ENCODE assay signal across 28 mouse cellular contexts in the genomic region with DNA sequence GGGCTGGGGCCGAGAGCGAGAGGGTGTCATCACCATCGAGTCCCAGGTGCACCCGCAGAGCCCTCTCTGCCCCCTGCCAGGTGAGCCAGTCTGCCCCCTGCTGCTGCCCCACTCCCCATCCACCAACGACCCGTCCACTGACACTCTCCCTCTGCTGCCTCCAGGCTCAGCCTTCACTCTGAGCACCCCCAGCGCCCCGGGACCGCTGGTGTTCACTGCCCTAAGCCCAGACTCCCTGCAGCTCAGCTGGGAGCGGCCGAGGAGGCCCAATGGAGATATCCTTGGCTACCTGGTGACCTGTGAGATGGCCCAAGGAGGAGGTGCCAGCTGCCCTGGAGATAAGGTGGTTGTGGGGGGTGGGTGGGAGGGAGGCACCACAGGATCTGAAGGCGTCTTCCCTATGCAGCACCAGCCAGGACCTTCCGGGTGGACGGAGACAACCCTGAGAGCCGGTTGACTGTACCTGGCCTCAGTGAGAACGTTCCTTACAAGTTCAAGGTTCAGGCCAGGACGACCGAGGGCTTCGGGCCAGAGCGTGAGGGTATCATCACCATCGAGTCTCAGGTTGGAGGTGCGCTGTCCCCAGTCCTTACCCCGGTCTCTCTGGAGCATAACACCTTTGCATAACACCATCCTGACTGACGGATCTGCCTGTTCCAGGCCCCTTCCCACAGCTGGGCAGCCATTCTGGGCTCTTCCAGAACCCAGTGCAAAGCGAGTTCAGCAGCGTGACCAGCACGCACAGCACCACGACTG. TPM values are rescaled to one million over a fixed set of nuclear protein-coding genes. Genes with fewer than 3 reads are reported as not detected.
DNase-seq lines count a peak whose midpoint lies in the region; ATAC-seq and TF ChIP-seq lines count a peak whose summit lies in the region.
"Had no signal": no experiment of that assay in that cellular context is flagged by ENCODE, and none has a peak within 500 bp of the region (broad histone marks: within the 10 kb centered on the region; RNA-seq: fewer than 3 reads in every experiment).

No protein-coding gene starts in this region.

- H3K9ac ChIP-seq in intestine, embryonic 16.5 days (ENCODE audit: low read depth, low read length): peak overlapping the region; percentile 37; the same call in 1 of the 2 replicates
- H3K9ac ChIP-seq in limb, embryonic 11.5 days (ENCODE audit: low read length): peak overlapping the region; percentile 12; the same call in 1 of the 2 replicates
- H3K9ac ChIP-seq: heart, embryonic 15.5 days; hindbrain, embryonic 15.5 days; kidney, embryonic 15.5 days; stomach, embryonic 15.5 days had no signal

- peaks cover 37% of the 10 kb centered on the region for H3K4me1 ChIP-seq in cerebellum, adult 2 months (ENCODE audit: control insufficient read depth, insufficient read depth, low read length)
- H3K4me1 ChIP-seq in intestine, embryonic 16.5 days (ENCODE audit: control insufficient read depth, insufficient read depth, low read length): peaks cover 42% of the 10 kb centered on the region
- H3K4me1 ChIP-seq in limb, embryonic 11.5 days (ENCODE audit: control insufficient read depth, insufficient read depth, low read length): peaks cover 19% of the 10 kb centered on the region

- H3K9me3 ChIP-seq in intestine, embryonic 16.5 days (ENCODE audit: control insufficient read depth, low read length): no peaks in the 10 kb centered on the region
- no peaks in the 10 kb centered on the region for H3K9me3 ChIP-seq in limb, embryonic 11.5 days (ENCODE audit: control insufficient read depth, low read length)
- H3K9me3 ChIP-seq: embryonic facial prominence, embryonic 12.5 days; heart, embryonic 10.5 days; heart, embryonic 15.5 days; hindbrain, embryonic 15.5 days; kidney, embryonic 15.5 days; liver, embryonic 13.5 days; stomach, embryonic 15.5 days had no signal

- H3K4me3 ChIP-seq in cerebellum, adult 2 months (replicated peaks; ENCODE audit: insufficient read depth, low read depth, low read length): no peak overlapping the region
- H3K4me3 ChIP-seq in intestine, embryonic 16.5 days (ENCODE audit: low read length): no peak overlapping the region
- no peak overlapping the region for H3K4me3 ChIP-seq in limb, embryonic 11.5 days (ENCODE audit: low read depth, low read length)
- H3K4me3 ChIP-seq: embryonic facial prominence, embryonic 12.5 days; heart, embryonic 10.5 days; heart, embryonic 15.5 days; hindbrain, embryonic 15.5 days; kidney, embryonic 15.5 days; layer of hippocampus, adult 2 months; liver, embryonic 13.5 days; stomach, embryonic 15.5 days had no signal

- peak; percentile 55 for DNase-seq in cerebellum, adult 9-11 months
- no peak for DNase-seq in cerebellum, adult 2 months
- DNase-seq in kidney, postnatal 10 days: peak; percentile 13
- no peak for DNase-seq in kidney, adult 18-20 months
- no peak for DNase-seq in limb, embryonic 11.5 days (ENCODE audit: low spot score)
- DNase-seq in thymus, postnatal 25 days: no peak
- DNase-seq: adrenal gland, postnatal 25 days; embryo, embryonic 11 days; gastrocnemius, postnatal 14 days; heart, postnatal 36 days; kidney, adult 11 months; kidney, postnatal 36 days; left cerebral cortex, postnatal 4 days; liver, embryonic 13.5 days; lung, adult 2 months; lung, postnatal 14 days; right cerebral cortex, postnatal 25 days had no signal

- peaks cover 12% of the 10 kb centered on the region; the same call in 1 of the 2 replicates for H3K36me3 ChIP-seq in intestine, embryonic 16.5 days (ENCODE audit: control insufficient read depth, insufficient read depth, low read length)
- peaks cover 3% of the 10 kb centered on the region; the same call in 1 of the 2 replicates for H3K36me3 ChIP-seq in limb, embryonic 11.5 days (ENCODE audit: control insufficient read depth, insufficient read depth, low read length)
- H3K36me3 ChIP-seq: hindbrain, embryonic 15.5 days had no signal

- WGBS in cerebellum, adult 2 months: 94% methylated on average over 28 of the region's 28 CpGs
- 86% methylated on average over 28 of the region's 28 CpGs for WGBS in intestine, embryonic 16.5 days
- 88% methylated on average over 28 of the region's 28 CpGs for WGBS in limb, embryonic 11.5 days

- no peak overlapping the region for H3K4me2 ChIP-seq in intestine, embryonic 16.5 days (ENCODE audit: low read depth, low read length)
- no peak overlapping the region for H3K4me2 ChIP-seq in limb, embryonic 11.5 days (ENCODE audit: low read depth, severe bottlenecking)
- H3K4me2 ChIP-seq: embryonic facial prominence, embryonic 12.5 days; heart, embryonic 15.5 days; hindbrain, embryonic 15.5 days; kidney, embryonic 15.5 days; liver, embryonic 13.5 days; stomach, embryonic 15.5 days had no signal

- no peak for TF ChIP-seq POLR2A in cerebellum, adult 2 months (IDR thresholded peaks at IDR 0.05; ENCODE audit: borderline replicate concordance, insufficient read depth, low read length)

- no peak overlapping the region for H3K27ac ChIP-seq in cerebellum, adult 2 months (ENCODE audit: insufficient read depth, low read length)
- H3K27ac ChIP-seq in intestine, embryonic 16.5 days (ENCODE audit: low read length): peak overlapping the region; percentile 96
- no peak overlapping the region for H3K27ac ChIP-seq in limb, embryonic 11.5 days (replicated peaks; ENCODE audit: low read depth, low read length)
- H3K27ac ChIP-seq: embryonic facial prominence, embryonic 12.5 days; heart, embryonic 10.5 days; heart, embryonic 15.5 days; hindbrain, embryonic 15.5 days; layer of hippocampus, adult 2 months; stomach, embryonic 15.5 days had no signal

- no peak for ATAC-seq in intestine, embryonic 16.5 days
- ATAC-seq in limb, embryonic 11.5 days (ENCODE audit: insufficient number of reproducible peaks, low FRiP score, low TSS enrichment, low read depth): no peak
- ATAC-seq: CD4-positive, CD25-positive, alpha-beta regulatory T cell, adult 4 months; forebrain, embryonic 14.5 days; midbrain, embryonic 16.5 days had no signal

- H3K27me3 ChIP-seq in cerebellum, adult 2 months (ENCODE audit: control insufficient read depth, insufficient read depth, low read length): no peaks in the 10 kb centered on the region
- H3K27me3 ChIP-seq in intestine, embryonic 16.5 days (replicated peaks; ENCODE audit: control insufficient read depth, insufficient read depth, low read length): no peaks in the 10 kb centered on the region
- H3K27me3 ChIP-seq in limb, embryonic 11.5 days (ENCODE audit: control insufficient read depth, insufficient read depth, low read length): no peaks in the 10 kb centered on the region
- H3K27me3 ChIP-seq: embryonic facial prominence, embryonic 12.5 days; heart, embryonic 15.5 days; hindbrain, embryonic 15.5 days; kidney, embryonic 15.5 days; liver, embryonic 13.5 days; stomach, embryonic 15.5 days had no signal

- no peak for TF ChIP-seq CTCF in cerebellum, adult 2 months (IDR thresholded peaks at IDR 0.05; ENCODE audit: borderline replicate concordance, insufficient read depth, low read depth, low read length)

RNA-seq across cellular contexts. Expression of a gene that starts 5.2 kb away (rescaled TPM):
- 14.8 and 15.1 TPM in 2 replicates for polyA plus RNA-seq in cerebellum, adult 2 months (2012; rRNA removed)
- 360 and 389 TPM in 2 replicates for polyA plus RNA-seq in intestine, embryonic 16.5 days (2015; fragmentation: Nextera tagmentation; extraction: Ambion mirVana)
- polyA plus RNA-seq in limb, embryonic 11.5 days (2014; fragmentation: Nextera tagmentation; extraction: Ambion mirVana): 164 and 168 TPM in 2 replicates

RNA-seq across cellular contexts. Expression of a gene that starts 20.5 kb away (rescaled TPM):
- polyA plus RNA-seq in cerebellum, adult 2 months (2012; rRNA removed): 456 and 541 TPM in 2 replicates
- 1,239 and 1,387 TPM in 2 replicates for polyA plus RNA-seq in intestine, embryonic 16.5 days (2015; fragmentation: Nextera tagmentation; extraction: Ambion mirVana)
- polyA plus RNA-seq in limb, embryonic 11.5 days (2014; fragmentation: Nextera tagmentation; extraction: Ambion mirVana): 2,190 and 2,300 TPM in 2 replicates

RNA-seq across cellular contexts. Expression of a gene that starts 22.8 kb away (rescaled TPM):
- 48.1 and 49.1 TPM in 2 replicates for polyA plus RNA-seq in cerebellum, adult 2 months (2012; rRNA removed)
- 22.9 and 24.4 TPM in 2 replicates for polyA plus RNA-seq in intestine, embryonic 16.5 days (2015; fragmentation: Nextera tagmentation; extraction: Ambion mirVana)
- polyA plus RNA-seq in limb, embryonic 11.5 days (2014; fragmentation: Nextera tagmentation; extraction: Ambion mirVana): 34.6 and 37.0 TPM in 2 replicates

RNA-seq across cellular contexts. Expression of a gene that starts 32.8 kb away (rescaled TPM):
- 21.6 and 28.6 TPM in 2 replicates for polyA plus RNA-seq in cerebellum, adult 2 months (2012; rRNA removed)
- 11.9 and 15.2 TPM in 2 replicates for polyA plus RNA-seq in intestine, embryonic 16.5 days (2015; fragmentation: Nextera tagmentation; extraction: Ambion mirVana)
- 1.0 and 1.5 TPM in 2 replicates for polyA plus RNA-seq in limb, embryonic 11.5 days (2014; fragmentation: Nextera tagmentation; extraction: Ambion mirVana)
- polyA plus RNA-seq: CD4-positive, CD25-positive, alpha-beta regulatory T cell, adult 4 months had no signal

Comparison
In these comparisons a context has a peak if more than half of its experiments do, and no peak if none do; other contexts are left out.
1. DNase-seq: peak in cerebellum, adult 9-11 months (single experiment) and kidney, postnatal 10 days (single experiment); none in cerebellum, adult 2 months (0 of 2), kidney, adult 18-20 months (single experiment), limb, embryonic 11.5 days (single experiment) and thymus, postnatal 25 days (single experiment).
2. RNA of a gene that starts 5.2 kb away (polyA plus RNA-seq): 360 to 389 TPM in intestine, embryonic 16.5 days and 164 to 168 TPM in limb, embryonic 11.5 days; 14.8 to 15.1 TPM in cerebellum, adult 2 months; every median in the first group is over 10 times any median in the second.